Mouse (Mus musculus): Measurements from ENCODE around the gene Zfp966. TPM values are rescaled to one million over a fixed set of nuclear protein-coding genes. Genes with fewer than 3 reads are reported as not detected.
"Not testable (repeated sequence)": the region's sequence is repeated elsewhere in the genome, so short reads cannot be mapped to it uniquely, and the experiment has no call there.

The Zfp966 gene
- polyA plus RNA-seq (2012; rRNA removed) = 0.20 TPM in 1 of 2 replicates, not detected in the other

DNA sequence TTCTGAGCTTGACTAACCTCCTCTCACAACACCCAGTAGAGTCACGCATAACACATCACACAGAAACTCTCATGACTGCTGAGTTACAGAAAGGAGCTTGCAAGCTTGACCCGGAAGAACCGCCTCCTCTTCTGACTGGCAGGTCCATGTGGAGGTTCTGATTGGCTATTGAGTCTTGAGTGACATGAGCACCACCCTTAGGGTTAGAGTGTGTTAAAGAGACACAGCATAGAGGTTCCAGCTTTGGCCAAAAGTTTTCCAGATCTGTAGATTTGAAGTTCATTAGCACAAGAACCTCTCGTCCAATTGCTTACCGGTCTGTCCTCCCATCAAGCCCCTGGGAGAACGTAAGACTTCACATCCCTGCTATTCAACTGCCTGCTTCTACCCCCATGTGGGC, at the start of gene Zfp966:
Gene Zfp966, minus strand, starts transcription at position 101 of the 400 bp plus-strand sequence.
- not testable (repeated sequence) for H3K27ac ChIP-seq (ENCODE audit: insufficient read depth, low read depth, low read length); H3K4me3 ChIP-seq (ENCODE audit: low read depth, low read length); H3K27me3 ChIP-seq (ENCODE audit: control insufficient read depth, insufficient read depth, low read length); H3K36me3 ChIP-seq (ENCODE audit: control insufficient read depth, insufficient read depth, low read length); H3K4me1 ChIP-seq (ENCODE audit: control insufficient read depth, insufficient read depth, insufficient read length, low read length)
- WGBS = no CpG with 5 or more reads among the region's 6 CpGs

DNA sequence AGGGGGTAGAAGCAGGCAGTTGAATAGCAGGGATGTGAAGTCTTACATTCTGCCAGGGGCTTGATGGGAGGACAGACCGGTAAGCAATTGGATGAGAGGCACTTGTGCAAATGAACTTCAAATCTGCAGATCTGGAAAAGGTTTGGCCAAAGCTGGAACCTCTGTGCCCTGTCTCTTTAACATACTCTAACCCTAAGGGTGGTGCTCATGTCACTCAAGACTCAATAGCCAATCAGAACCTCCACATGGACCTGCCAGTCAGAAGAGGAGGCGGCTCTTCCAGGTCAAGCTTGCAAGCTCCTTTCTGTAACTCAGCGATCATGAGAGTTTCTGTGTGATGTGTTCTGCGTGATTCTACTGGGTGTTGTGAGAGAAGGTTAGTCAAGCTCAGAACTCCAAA, 34.1 kb upstream of the Zfp966 start, which contains the start of gene Gm2026:
Gene Gm2026, plus strand, starts transcription at position 301 of the 400 bp plus-strand sequence.
- not testable (repeated sequence) for H3K27me3 ChIP-seq (ENCODE audit: control insufficient read depth, insufficient read depth, low read length); H3K4me3 ChIP-seq (ENCODE audit: low read depth, low read length); H3K4me1 ChIP-seq (ENCODE audit: control insufficient read depth, insufficient read depth, insufficient read length, low read length); H3K27ac ChIP-seq (ENCODE audit: insufficient read depth, low read depth, low read length); H3K36me3 ChIP-seq (ENCODE audit: control insufficient read depth, insufficient read depth, low read length)
- no CpG with 5 or more reads among the region's 4 CpGs for WGBS

DNA sequence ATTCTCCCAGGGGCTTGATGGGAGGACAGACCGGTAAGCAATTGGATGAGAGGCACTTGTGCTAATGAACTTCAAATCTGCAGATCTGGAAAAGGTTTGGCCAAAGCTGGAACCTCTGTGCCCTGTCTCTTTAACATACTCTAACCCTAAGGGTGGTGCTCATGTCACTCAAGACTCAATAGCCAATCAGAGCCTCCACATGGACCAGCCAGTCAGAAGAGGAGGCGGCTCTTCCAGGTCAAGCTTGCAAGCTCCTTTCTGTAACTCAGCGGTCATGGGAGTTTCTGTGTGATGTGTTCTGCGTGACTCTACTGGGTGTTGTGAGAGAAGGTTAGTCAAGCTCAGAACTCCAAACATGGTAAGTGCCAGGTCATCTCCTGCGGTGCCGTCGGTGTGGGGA, 61.9 kb downstream of the Zfp966 start, which contains the start of gene Gm6710:
Gene Gm6710, plus strand, starts transcription at position 196 of the 400 bp plus-strand sequence.
- H3K27me3 ChIP-seq (ENCODE audit: control insufficient read depth, insufficient read depth, low read length); H3K27ac ChIP-seq (ENCODE audit: insufficient read depth, low read depth, low read length); H3K4me1 ChIP-seq (ENCODE audit: control insufficient read depth, insufficient read depth, insufficient read length, low read length); H3K36me3 ChIP-seq (ENCODE audit: control insufficient read depth, insufficient read depth, low read length); H3K4me3 ChIP-seq (ENCODE audit: low read depth, low read length): not testable (repeated sequence)
- no CpG with 5 or more reads among the region's 7 CpGs for WGBS

Other genes starting within 250 kb of the Zfp966 start
- not detected in 2 replicates for gene Zfp969, start 227.5 kb downstream of the Zfp966 start, polyA plus RNA-seq (2012; rRNA removed)
- not detected in 2 replicates for gene Gm2007, start 189.6 kb downstream of the Zfp966 start, polyA plus RNA-seq (2012; rRNA removed)
- 0.15 and 0.18 TPM in 2 replicates for gene Gm14288, start 130.0 kb downstream of the Zfp966 start, polyA plus RNA-seq (2012; rRNA removed)
- gene Gm6710, start 61.9 kb downstream of the Zfp966 start, polyA plus RNA-seq (2012; rRNA removed) = 0.42 TPM in 1 of 2 replicates, not detected in the other
- gene Gm2026, start 34.2 kb upstream of the Zfp966 start, polyA plus RNA-seq (2012; rRNA removed) = not detected in 2 replicates
- gene Gm2004, start 218.7 kb upstream of the Zfp966 start, polyA plus RNA-seq (2012; rRNA removed) = not detected in 2 replicates